Mouse (Mus musculus) hindbrain, embryonic 14.5 days (tissue): ENCODE data around the gene Arsb. TPM values are rescaled to one million over a fixed set of nuclear protein-coding genes. Genes with fewer than 3 reads are reported as not detected.

Experiments
- ATAC-seq: fragments of 200-750 bp; cut with Nextera tagmentation; 2 replicates; pipeline ENCODE4 v1.8.0; 2017; ENCODE audit warnings: moderate number of reproducible peaks, mild to moderate bottlenecking, moderate TSS enrichment, moderate library complexity; ENCODE audit not compliant: low FRiP score
- DNase-seq: peaks from one replicate; pipeline ENCODE4 v3.0.0-alpha.2; 2015; ENCODE audit warnings: low spot score
- H3K27ac ChIP-seq: fragments of 300-500 bp; sonication (generic); 2 replicates; pipeline ENCODE4 v1.5.1; 2014; ENCODE audit warnings: mild to moderate bottlenecking, moderate library complexity
- H3K27me3 ChIP-seq: fragments of 300-500 bp; sonication (generic); 2 replicates; pipeline ENCODE4 v1.6.1; 2014; ENCODE audit warnings: mild to moderate bottlenecking, low read length, mixed read lengths; ENCODE audit not compliant: control insufficient read depth, insufficient read depth
- H3K36me3 ChIP-seq: fragments of 300-500 bp; sonication (generic); replicated peaks from 2 replicates; pipeline ENCODE4 v1.6.1; 2014; ENCODE audit not compliant: control insufficient read depth, insufficient read depth
- H3K4me1 ChIP-seq: fragments of 300-500 bp; sonication (generic); replicated peaks from 2 replicates; pipeline ENCODE4 v1.6.1; 2014; ENCODE audit warnings: antibody characterized with exemption, low read length, mixed read lengths; ENCODE audit not compliant: control insufficient read depth, insufficient read depth
- H3K4me2 ChIP-seq: fragments of 300-500 bp; sonication (generic); replicated peaks from 2 replicates; pipeline ENCODE4 v1.6.1; 2014; ENCODE audit warnings: mild to moderate bottlenecking, moderate library complexity
- H3K4me3 ChIP-seq: fragments of 300-500 bp; sonication (generic); replicated peaks from 2 replicates; pipeline ENCODE4 v1.5.1; 2014; ENCODE audit warnings: mild to moderate bottlenecking, low read length
- H3K9ac ChIP-seq: fragments of 300-500 bp; sonication (generic); 2 replicates; pipeline ENCODE4 v1.6.1; 2014
- H3K9me3 ChIP-seq: fragments of 300-500 bp; sonication (generic); 2 replicates; pipeline ENCODE4 v1.6.1; 2016; ENCODE audit warnings: low read length; ENCODE audit not compliant: control insufficient read depth
- WGBS: fragments of 180-500 bp; shearing (Covaris S2); extraction: QIAGEN DNeasy Blood & Tissue Kit; methylation state at CpG from one replicate; pipeline ENCODE4 v1.1.7; 2014; 5-methylcytosine and 5-hydroxymethylcytosine counted together
- polyA plus RNA-seq: library from polyadenylated mRNA; unstranded; fragments of >200 nt; fragmentation: Nextera tagmentation; extraction: Ambion mirVana; gene quantifications from 2 replicates; pipeline ENCODE4 v1.2.1, GENCODE M21; 2014

Gene Arsb
- polyA plus RNA-seq, 1 experiment from 2014 or later = 10.9 TPM

DNA sequence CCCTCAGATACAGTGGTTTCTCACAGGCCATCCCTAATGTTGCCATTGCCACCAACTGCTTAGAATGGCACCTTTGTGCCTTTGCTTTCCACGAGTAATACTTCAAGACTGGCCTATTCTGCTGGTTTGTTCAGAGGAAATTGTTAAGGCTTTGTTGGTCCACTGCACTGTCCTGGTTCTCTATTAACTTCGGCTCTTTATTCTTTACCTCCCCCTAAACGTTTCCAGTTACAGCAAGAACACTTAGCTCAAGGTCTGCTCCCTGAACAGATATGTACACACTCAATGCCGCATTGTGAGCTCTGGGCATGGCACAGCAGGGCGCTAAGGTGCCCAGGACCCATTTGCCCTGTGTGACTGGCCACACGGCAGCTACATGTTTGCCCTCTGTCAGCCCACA is 119.8 kb downstream of the Arsb start:
- no peaks in the 10 kb centered on the region for H3K4me1 ChIP-seq
- H3K27ac ChIP-seq = no peak overlapping the region
- no peaks in the 10 kb centered on the region for H3K9me3 ChIP-seq
- DNase-seq = no peak
- H3K27me3 ChIP-seq = no peaks in the 10 kb centered on the region
- no peak overlapping the region for H3K4me2 ChIP-seq
- H3K9ac ChIP-seq = no peak overlapping the region
- ATAC-seq = no peak
- H3K4me3 ChIP-seq = no peak overlapping the region
- no peaks in the 10 kb centered on the region for H3K36me3 ChIP-seq
- WGBS = 78% methylated on average over 6 of the region's 6 CpGs

DNA sequence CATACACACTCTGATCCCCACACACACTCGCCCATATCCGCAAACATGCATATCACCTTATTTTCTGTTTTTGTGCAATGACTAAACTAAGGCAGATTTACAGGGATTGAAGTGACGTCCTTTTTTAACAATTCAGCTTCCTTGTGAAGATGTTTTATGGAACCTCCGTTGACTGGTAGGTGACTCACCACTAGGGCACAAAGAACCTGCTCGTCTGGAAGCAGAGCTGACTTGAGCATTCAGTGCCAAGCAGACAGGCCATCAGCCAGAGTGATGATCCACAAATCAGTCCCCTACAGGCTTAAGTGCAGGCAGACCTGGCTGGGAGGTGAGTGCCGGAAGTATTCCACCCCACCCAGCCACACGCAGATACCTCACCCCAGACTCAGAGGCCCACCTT is 120.7 kb downstream of the Arsb start:
- ATAC-seq (no peak), DNase-seq (no peak)
- WGBS = 92% methylated on average over 7 of the region's 7 CpGs
- H3K27ac ChIP-seq = no peak overlapping the region
- H3K27me3 ChIP-seq = no peaks in the 10 kb centered on the region
- no peak overlapping the region for H3K9ac ChIP-seq
- H3K4me1 ChIP-seq = no peaks in the 10 kb centered on the region
- no peak overlapping the region for H3K4me3 ChIP-seq
- H3K4me2 ChIP-seq = no peak overlapping the region
- H3K9me3 ChIP-seq = no peaks in the 10 kb centered on the region
- no peaks in the 10 kb centered on the region for H3K36me3 ChIP-seq

DNA sequence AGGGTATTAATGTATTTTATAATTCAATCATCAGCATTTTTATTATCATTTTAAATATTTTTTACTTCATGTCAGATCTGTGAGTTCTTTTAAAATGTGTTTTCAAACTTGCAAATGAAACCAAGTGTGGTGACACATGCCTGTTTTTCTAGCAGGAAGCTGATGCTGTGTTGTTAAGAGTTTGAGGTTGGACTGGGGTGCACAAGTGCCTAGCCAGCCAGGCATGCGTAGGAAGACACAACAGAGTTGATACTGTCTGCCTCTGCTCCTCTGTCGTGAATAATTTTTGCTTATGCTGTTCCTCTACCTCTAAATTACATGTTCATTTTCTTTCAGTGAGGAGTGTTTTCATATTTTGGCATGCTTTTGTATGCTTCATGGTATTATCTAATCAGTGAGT is 122.7 kb downstream of the Arsb start:
- no peak overlapping the region for H3K9ac ChIP-seq
- 90% methylated on average over 2 of the region's 2 CpGs for WGBS
- no peak overlapping the region for H3K27ac ChIP-seq
- no peaks in the 10 kb centered on the region for H3K27me3 ChIP-seq
- ATAC-seq (no peak), DNase-seq (no peak)
- H3K36me3 ChIP-seq = no peaks in the 10 kb centered on the region
- H3K4me1 ChIP-seq = peaks cover 6% of the 10 kb centered on the region; the same call in 1 of the 2 replicates
- H3K4me3 ChIP-seq = no peak overlapping the region
- H3K4me2 ChIP-seq = no peak overlapping the region
- no peaks in the 10 kb centered on the region for H3K9me3 ChIP-seq

DNA sequence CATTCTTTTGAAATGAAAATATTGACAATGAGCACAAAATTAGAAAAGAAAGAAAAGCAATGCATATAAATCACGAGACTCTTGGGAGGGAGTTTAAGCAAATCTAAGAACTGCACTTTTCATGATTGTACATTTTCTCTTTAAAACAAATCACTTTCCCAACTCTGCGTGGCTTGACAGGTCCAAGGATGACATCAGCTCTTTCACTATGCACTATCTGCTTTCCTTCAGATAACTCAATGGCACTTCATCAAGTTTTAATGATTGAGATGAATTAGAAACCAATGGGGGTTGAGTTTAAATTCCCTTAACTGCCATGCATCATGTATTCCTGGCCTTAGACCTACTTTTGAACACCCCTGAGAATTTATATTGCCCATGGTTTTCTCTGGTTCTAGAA is 124.0 kb downstream of the Arsb start:
- 91% methylated on average over 2 of the region's 2 CpGs for WGBS
- H3K4me3 ChIP-seq = no peak overlapping the region

DNA sequence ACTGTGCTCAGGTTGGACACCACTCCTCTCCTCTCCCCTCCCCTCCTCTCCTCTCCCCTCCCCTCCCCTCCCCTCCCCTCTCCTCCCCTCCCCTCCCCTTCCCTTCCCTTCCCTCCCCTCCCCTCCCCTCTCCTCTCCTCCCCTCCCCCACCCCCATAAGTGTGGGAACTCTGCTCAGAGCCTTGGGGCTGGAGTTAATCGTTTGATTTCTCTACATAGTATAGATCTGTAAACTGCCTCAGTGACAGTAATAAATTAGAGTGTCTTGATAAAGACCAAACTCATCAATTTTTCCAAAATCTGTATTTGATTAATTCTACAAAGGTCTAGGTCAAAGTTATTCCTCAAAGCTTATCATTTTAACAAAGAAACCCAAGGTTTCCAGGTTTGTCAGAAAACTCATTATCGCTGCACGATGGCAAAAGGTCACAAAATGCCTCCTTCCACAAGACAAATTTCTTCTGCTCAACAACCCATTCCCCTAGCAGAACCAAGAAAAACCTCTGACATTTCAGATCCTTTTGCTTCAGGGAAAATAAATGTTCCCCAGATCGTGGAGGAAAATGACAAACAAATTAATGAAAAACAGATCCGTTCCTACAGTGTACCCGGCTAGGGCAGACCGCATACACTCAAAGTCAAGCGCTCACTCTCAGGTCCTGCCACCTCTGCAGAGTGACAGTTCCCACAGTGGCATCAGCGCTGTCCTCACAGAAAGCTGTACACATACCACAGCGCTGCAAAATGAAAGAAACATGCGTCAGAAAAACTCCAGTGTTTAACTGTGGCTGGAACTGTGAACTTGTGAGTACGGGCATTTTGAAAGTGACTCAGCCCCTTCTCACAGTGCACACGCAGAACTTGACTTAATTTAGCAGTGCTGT is 126.8 kb downstream of the Arsb start:
- peaks cover 6% of the 10 kb centered on the region; the same call in 1 of the 2 replicates for H3K4me1 ChIP-seq
- H3K9me3 ChIP-seq = no peaks in the 10 kb centered on the region
- DNase-seq (no peak), ATAC-seq (peak; percentile 43; the same call in 1 of the 2 replicates)
- H3K27me3 ChIP-seq = no peaks in the 10 kb centered on the region
- no peak overlapping the region for H3K9ac ChIP-seq
- no peak overlapping the region for H3K4me2 ChIP-seq
- no peak overlapping the region for H3K4me3 ChIP-seq
- no peak overlapping the region for H3K27ac ChIP-seq
- no peaks in the 10 kb centered on the region for H3K36me3 ChIP-seq
- 55% methylated on average over 13 of the region's 13 CpGs for WGBS

More for the DNA sequence above, 124.0 kb downstream of the Arsb start:
- Histone ChIP-seq H3K9me3 (no peaks in the 10 kb centered on the region), H3K4me1 (peaks cover 6% of the 10 kb centered on the region; the same call in 1 of the 2 replicates), H3K4me2 (no peak overlapping the region), H3K27me3 (no peaks in the 10 kb centered on the region), H3K36me3 (no peaks in the 10 kb centered on the region), H3K27ac (no peak overlapping the region), H3K9ac (no peak overlapping the region)
- no peak for DNase-seq
- no peak for ATAC-seq

DNA sequence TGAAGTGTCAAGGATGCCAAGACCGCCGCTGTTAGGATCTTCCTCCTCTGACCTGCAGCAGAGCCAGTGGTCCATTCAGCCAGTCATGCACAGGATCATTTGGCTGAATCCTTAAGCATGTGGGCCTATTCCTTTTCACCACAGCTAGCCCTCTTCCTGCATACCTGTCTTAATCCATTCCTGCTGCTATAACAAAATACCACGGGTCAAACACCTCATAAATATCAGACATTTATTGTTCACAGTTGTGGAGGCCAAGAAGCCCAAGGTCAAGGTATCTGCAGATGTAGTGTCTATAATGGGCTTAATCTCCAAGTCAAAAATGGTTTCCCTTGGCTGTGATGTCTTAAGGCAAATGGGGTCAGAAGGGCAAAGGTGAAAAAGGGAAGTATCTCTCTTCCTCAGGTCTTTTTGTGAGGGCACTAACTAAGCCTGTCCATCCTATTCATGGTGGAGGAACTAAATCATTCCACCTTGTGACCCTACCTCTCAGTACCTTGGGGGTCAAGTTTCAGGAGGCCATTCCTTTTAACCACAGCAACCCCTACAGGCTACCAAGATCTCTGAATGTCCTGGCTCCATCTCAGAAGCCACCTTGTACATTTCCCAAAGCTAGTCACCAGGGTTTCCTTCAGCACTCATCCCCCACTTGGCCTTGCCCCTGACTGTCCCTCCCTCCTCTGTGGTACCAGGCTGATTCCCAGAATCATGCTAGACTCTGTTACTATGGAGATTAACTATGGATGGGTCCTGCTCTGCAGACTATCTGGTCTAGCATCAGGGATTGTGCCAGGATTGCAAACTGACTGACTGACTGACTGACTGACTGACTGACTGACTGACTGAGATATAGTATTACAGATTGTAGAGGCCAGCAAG is 128.2 kb downstream of the Arsb start:
- no peak overlapping the region for H3K9ac ChIP-seq
- ATAC-seq = no peak
- no peaks in the 10 kb centered on the region for H3K36me3 ChIP-seq
- no peak overlapping the region for H3K4me3 ChIP-seq
- DNase-seq = no peak
- H3K4me1 ChIP-seq = peaks cover 6% of the 10 kb centered on the region; the same call in 1 of the 2 replicates
- no peaks in the 10 kb centered on the region for H3K9me3 ChIP-seq
- 92% methylated on average over 3 of the region's 3 CpGs for WGBS
- H3K27ac ChIP-seq = no peak overlapping the region
- H3K4me2 ChIP-seq = no peak overlapping the region
- H3K27me3 ChIP-seq = no peaks in the 10 kb centered on the region

DNA sequence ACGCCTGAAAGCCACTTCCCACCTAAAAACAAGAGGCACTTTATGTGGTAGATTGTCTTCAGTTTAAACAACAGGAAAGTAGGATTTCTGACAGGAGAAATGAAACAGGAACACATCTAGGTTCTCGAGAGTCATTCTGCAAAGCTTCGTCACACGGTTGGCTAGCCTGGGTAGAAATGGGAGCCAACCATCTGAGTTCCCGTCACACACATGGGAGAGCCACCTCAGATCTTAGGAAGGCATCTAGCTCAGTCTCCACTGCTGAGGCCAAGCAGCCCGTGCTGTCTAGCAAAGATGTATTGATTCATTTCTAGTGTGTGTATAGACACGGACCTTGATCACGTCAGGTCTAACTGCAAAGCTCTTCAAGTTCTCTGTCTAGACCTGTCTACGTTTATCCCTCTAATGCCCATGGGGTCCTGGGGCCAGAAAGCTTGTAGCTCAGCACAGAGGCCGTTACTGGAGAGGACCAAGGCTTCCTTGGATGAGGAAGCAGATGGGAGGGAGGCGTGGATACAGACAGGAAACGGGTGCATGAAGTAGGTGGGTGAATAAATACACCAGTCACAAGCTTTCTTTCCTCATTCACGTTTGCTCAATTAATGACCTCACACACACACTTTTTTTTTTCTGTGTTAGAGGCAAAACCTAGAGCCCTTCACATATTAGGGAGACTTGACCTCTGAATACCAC is 129.7 kb downstream of the Arsb start:
- DNase-seq (no peak), ATAC-seq (no peak)
- Histone ChIP-seq H3K27me3 (no peaks in the 10 kb centered on the region), H3K4me2 (no peak overlapping the region), H3K9ac (no peak overlapping the region), H3K4me3 (no peak overlapping the region), H3K4me1 (peaks cover 6% of the 10 kb centered on the region; the same call in 1 of the 2 replicates), H3K27ac (no peak overlapping the region), H3K9me3 (no peaks in the 10 kb centered on the region), H3K36me3 (no peaks in the 10 kb centered on the region)
- WGBS = 87% methylated on average over 13 of the region's 13 CpGs

DNA sequence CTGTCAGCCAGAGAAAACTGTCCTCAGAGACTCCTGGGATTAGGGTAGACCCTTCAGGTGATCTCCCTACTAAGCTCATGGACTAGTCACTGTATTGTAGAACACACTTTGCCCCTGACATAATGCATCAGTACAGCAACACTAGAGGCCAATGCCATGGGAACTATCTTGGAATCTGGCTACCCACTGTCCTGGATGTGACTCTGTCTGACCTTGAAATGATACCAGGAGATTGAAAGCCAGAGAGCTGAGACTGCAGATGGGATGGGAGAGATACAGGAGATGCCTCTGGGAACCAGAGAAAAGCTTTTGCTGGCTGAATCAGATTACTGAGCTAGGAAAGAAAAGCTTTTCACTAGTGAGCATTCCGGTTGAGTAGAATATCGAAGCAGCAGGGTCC is 130.7 kb downstream of the Arsb start:
- Histone ChIP-seq H3K4me1 (peaks cover 6% of the 10 kb centered on the region; the same call in 1 of the 2 replicates), H3K9ac (no peak overlapping the region), H3K4me2 (no peak overlapping the region), H3K27me3 (no peaks in the 10 kb centered on the region), H3K9me3 (no peaks in the 10 kb centered on the region), H3K4me3 (no peak overlapping the region), H3K27ac (no peak overlapping the region), H3K36me3 (no peaks in the 10 kb centered on the region)
- ATAC-seq (no peak), DNase-seq (no peak)
- WGBS = 85% methylated on average over 2 of the region's 2 CpGs
